Mouse (Mus musculus) midbrain, embryonic 12.5 days (tissue): ENCODE measurements at regions not wholly inside any gene's neighbourhood (a gene's known extent, or its start where the extent isn't known, plus 50 kb on each side); places are given as distances from the start of the nearest gene placed in this dataset.

Experiments
- ATAC-seq: fragments of 200-750 bp; cut with Nextera tagmentation; 2 replicates; pipeline ENCODE4 v1.8.0; 2017; ENCODE audit warnings: low read depth, moderate TSS enrichment, moderate library complexity; ENCODE audit not compliant: low FRiP score
- H3K27ac ChIP-seq: fragments of 300-500 bp; sonication (generic); replicated peaks from 2 replicates; pipeline ENCODE4 v1.5.1; 2016; ENCODE audit warnings: mild to moderate bottlenecking
- H3K27me3 ChIP-seq: fragments of 300-500 bp; sonication (generic); 2 replicates; pipeline ENCODE4 v1.6.1; 2016; ENCODE audit warnings: mild to moderate bottlenecking
- H3K36me3 ChIP-seq: fragments of 300-500 bp; sonication (generic); 2 replicates; pipeline ENCODE4 v1.6.1; 2016
- H3K4me1 ChIP-seq: fragments of 300-500 bp; sonication (generic); 2 replicates; pipeline ENCODE4 v1.6.1; 2016
- H3K4me2 ChIP-seq: fragments of 300-500 bp; sonication (generic); replicated peaks from 2 replicates; pipeline ENCODE4 v1.6.1; 2016; ENCODE audit warnings: mild to moderate bottlenecking, moderate library complexity
- H3K4me3 ChIP-seq: fragments of 300-500 bp; sonication (generic); 2 replicates; pipeline ENCODE4 v1.5.1; 2016; ENCODE audit warnings: mild to moderate bottlenecking
- H3K9ac ChIP-seq: fragments of 300-500 bp; sonication (generic); replicated peaks from 2 replicates; pipeline ENCODE4 v1.6.1; 2016; ENCODE audit warnings: mild to moderate bottlenecking, moderate library complexity
- H3K9me3 ChIP-seq: fragments of 300-500 bp; sonication (generic); 2 replicates; pipeline ENCODE4 v1.6.1; 2016; ENCODE audit warnings: mild to moderate bottlenecking
- WGBS: fragments of 180-500 bp; shearing (Covaris S2); methylation state at CpG from one replicate; pipeline ENCODE4 v1.1.7; 2016; 5-methylcytosine and 5-hydroxymethylcytosine counted together

- Histone ChIP-seq H3K27me3 (no peaks in the 10 kb centered on the region), H3K4me3 (no peak overlapping the region), H3K4me1 (no peaks in the 10 kb centered on the region), H3K4me2 (no peak overlapping the region), H3K36me3 (no peaks in the 10 kb centered on the region), H3K27ac (no peak overlapping the region), H3K9me3 (no peaks in the 10 kb centered on the region), H3K9ac (no peak overlapping the region)
- no peak for ATAC-seq
- 75% methylated on average over 8 of the region's 8 CpGs for WGBS
These were observed 281.5 kb downstream of the Dhx15 start for GRCm38 (mm10) chr5:51908861-51909260.

- no peak overlapping the region for H3K27ac ChIP-seq
- H3K36me3 ChIP-seq, result no peaks in the 10 kb centered on the region
- no peak overlapping the region for H3K4me2 ChIP-seq
- no peak for ATAC-seq
- no peak overlapping the region for H3K9ac ChIP-seq
- H3K9me3 ChIP-seq, result no peaks in the 10 kb centered on the region
- WGBS, result 83% methylated on average over 9 of the region's 9 CpGs
- H3K27me3 ChIP-seq, result no peaks in the 10 kb centered on the region
- H3K4me1 ChIP-seq, result no peaks in the 10 kb centered on the region
- H3K4me3 ChIP-seq, result no peak overlapping the region
These were observed 283.8 kb downstream of the Dhx15 start for GRCm38 (mm10) chr5:51906315-51907109.

GRCm38 (mm10) chr5:51894159-51894558, 296.2 kb downstream of the Dhx15 start:
- H3K9ac ChIP-seq, result no peak overlapping the region
- H3K9me3 ChIP-seq, result no peaks in the 10 kb centered on the region
- no peak overlapping the region for H3K4me2 ChIP-seq
- H3K36me3 ChIP-seq, result no peaks in the 10 kb centered on the region
- H3K4me1 ChIP-seq, result no peaks in the 10 kb centered on the region
- H3K4me3 ChIP-seq, result no peak overlapping the region
- H3K27me3 ChIP-seq, result no peaks in the 10 kb centered on the region
- 89% methylated on average over 8 of the region's 8 CpGs for WGBS
- no peak overlapping the region for H3K27ac ChIP-seq
- ATAC-seq, result no peak

GRCm38 (mm10) chr5:51891341-51891740, 299.0 kb downstream of the Dhx15 start:
- WGBS, result 74% methylated on average over 4 of the region's 4 CpGs
- no peak overlapping the region for H3K27ac ChIP-seq
- no peak overlapping the region for H3K4me3 ChIP-seq
- 0 out of 2 replicates have a peak, but pooled peaks cover 8% of the 10 kb centered on the region for H3K4me1 ChIP-seq
- H3K36me3 ChIP-seq, result no peaks in the 10 kb centered on the region
- no peak overlapping the region for H3K9ac ChIP-seq
- H3K27me3 ChIP-seq, result no peaks in the 10 kb centered on the region
- ATAC-seq, result no peak
- H3K4me2 ChIP-seq, result no peak overlapping the region
- H3K9me3 ChIP-seq, result no peaks in the 10 kb centered on the region

GRCm38 (mm10) chr5:51888404-51888803, 301.9 kb downstream of the Dhx15 start:
- H3K4me2 ChIP-seq, result no peak overlapping the region
- H3K27me3 ChIP-seq, result no peaks in the 10 kb centered on the region
- H3K36me3 ChIP-seq, result no peaks in the 10 kb centered on the region
- ATAC-seq, result peak; percentile 76; the same call in 1 of the 2 replicates
- WGBS, result 49% methylated on average over 7 of the region's 7 CpGs
- no peaks in the 10 kb centered on the region for H3K9me3 ChIP-seq
- H3K9ac ChIP-seq, result no peak overlapping the region
- 0 out of 2 replicates have a peak, but pooled peaks cover 8% of the 10 kb centered on the region for H3K4me1 ChIP-seq
- no peak overlapping the region for H3K4me3 ChIP-seq
- no peak overlapping the region for H3K27ac ChIP-seq

- Histone ChIP-seq H3K27ac (no peak overlapping the region), H3K4me1 (no peaks in the 10 kb centered on the region), H3K36me3 (no peaks in the 10 kb centered on the region), H3K9me3 (no peaks in the 10 kb centered on the region), H3K4me3 (no peak overlapping the region), H3K9ac (no peak overlapping the region), H3K4me2 (no peak overlapping the region), H3K27me3 (no peaks in the 10 kb centered on the region)
- no peak for ATAC-seq
- WGBS, result 74% methylated on average over 4 of the region's 4 CpGs
These were observed 307.7 kb downstream of the Dhx15 start for GRCm38 (mm10) chr5:51882594-51882993.

DNA sequence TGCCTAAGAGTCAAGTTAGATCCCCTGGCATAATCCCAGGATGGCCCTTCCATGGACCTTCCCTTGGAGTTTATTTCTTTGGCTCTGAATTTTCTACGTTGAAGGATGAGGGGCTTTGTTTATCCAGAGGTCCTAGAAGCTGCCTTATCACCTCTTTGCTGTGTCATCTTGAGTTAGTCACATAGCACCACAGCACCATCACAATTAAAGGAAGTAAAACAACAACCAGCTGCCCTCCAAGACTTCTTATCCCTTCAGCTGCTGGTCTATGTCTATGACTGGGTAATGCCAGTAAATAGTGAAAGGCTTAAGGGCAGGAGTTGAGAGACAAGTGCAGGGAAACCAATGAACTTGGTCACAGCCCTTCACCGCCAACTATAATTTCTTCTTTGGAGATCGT, 308.1 kb downstream of the Dhx15 start:
- no peaks in the 10 kb centered on the region for H3K27me3 ChIP-seq
- ATAC-seq, result no peak
- H3K4me3 ChIP-seq, result no peak overlapping the region
- H3K27ac ChIP-seq, result no peak overlapping the region
- H3K36me3 ChIP-seq, result no peaks in the 10 kb centered on the region
- no peaks in the 10 kb centered on the region for H3K4me1 ChIP-seq
- no peak overlapping the region for H3K4me2 ChIP-seq
- no peaks in the 10 kb centered on the region for H3K9me3 ChIP-seq
- H3K9ac ChIP-seq, result no peak overlapping the region
- 90% methylated on average over 3 of the region's 3 CpGs for WGBS

- H3K4me2 ChIP-seq, result no peak overlapping the region
- no peak overlapping the region for H3K4me3 ChIP-seq
- no peaks in the 10 kb centered on the region for H3K36me3 ChIP-seq
- H3K9ac ChIP-seq, result no peak overlapping the region
- H3K27ac ChIP-seq, result no peak overlapping the region
- H3K27me3 ChIP-seq, result no peaks in the 10 kb centered on the region
- no peaks in the 10 kb centered on the region for H3K9me3 ChIP-seq
- WGBS, result 89% methylated on average over 2 of the region's 2 CpGs
- ATAC-seq, result no peak
- H3K4me1 ChIP-seq, result no peaks in the 10 kb centered on the region
These were observed 309.3 kb upstream of the Ppargc1a start for GRCm38 (mm10) chr5:51876846-51877245.

DNA sequence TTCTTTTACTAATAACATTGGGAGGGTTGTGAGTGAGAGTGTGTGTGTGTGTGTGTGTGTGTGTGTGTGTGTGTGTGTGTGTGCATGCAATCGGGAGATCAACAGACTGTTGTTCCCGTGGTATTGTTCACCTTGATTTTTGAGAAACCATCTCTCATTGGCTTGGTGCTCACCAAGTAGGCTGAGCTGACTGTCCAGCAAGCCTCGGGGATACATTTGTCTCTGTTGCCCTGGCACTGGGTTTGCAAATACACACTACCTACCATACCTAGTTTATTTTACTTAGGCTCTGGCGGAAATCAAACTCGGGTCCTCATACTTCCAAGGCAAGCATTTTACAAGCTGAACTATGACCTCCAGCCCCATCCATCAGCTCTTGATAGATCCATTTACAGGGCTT, 306.0 kb upstream of the Ppargc1a start:
- no peaks in the 10 kb centered on the region for H3K4me1 ChIP-seq
- no peak overlapping the region for H3K27ac ChIP-seq
- H3K9me3 ChIP-seq, result no peaks in the 10 kb centered on the region
- H3K4me3 ChIP-seq, result no peak overlapping the region
- no peaks in the 10 kb centered on the region for H3K27me3 ChIP-seq
- no peaks in the 10 kb centered on the region for H3K36me3 ChIP-seq
- no peak overlapping the region for H3K9ac ChIP-seq
- H3K4me2 ChIP-seq, result no peak overlapping the region
- 93% methylated on average over 5 of the region's 5 CpGs for WGBS
- ATAC-seq, result no peak

DNA sequence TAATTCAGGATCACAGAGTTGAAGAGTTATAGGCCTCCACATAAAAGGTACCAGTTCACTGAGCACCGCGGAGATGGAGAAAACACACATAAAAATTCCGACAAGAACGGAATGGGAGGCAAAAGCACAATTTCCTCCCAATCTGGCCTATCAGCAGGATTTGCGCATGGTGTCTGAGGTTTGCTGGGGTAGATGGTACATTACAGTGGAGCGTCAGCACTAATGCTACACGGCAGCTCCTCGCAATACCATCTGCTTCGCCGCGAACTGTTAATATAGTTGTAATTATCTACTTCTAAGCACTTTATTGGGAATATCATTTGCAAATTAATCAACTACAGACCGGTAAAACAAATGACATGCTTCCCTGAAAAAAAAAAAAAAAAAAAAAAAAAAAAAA, 304.2 kb upstream of the Ppargc1a start:
- Histone ChIP-seq H3K9ac (no peak overlapping the region), H3K9me3 (no peaks in the 10 kb centered on the region), H3K36me3 (no peaks in the 10 kb centered on the region), H3K4me1 (no peaks in the 10 kb centered on the region), H3K4me3 (no peak overlapping the region), H3K4me2 (no peak overlapping the region), H3K27me3 (no peaks in the 10 kb centered on the region), H3K27ac (no peak overlapping the region)
- ATAC-seq, result no peak
- 92% methylated on average over 12 of the region's 12 CpGs for WGBS

DNA sequence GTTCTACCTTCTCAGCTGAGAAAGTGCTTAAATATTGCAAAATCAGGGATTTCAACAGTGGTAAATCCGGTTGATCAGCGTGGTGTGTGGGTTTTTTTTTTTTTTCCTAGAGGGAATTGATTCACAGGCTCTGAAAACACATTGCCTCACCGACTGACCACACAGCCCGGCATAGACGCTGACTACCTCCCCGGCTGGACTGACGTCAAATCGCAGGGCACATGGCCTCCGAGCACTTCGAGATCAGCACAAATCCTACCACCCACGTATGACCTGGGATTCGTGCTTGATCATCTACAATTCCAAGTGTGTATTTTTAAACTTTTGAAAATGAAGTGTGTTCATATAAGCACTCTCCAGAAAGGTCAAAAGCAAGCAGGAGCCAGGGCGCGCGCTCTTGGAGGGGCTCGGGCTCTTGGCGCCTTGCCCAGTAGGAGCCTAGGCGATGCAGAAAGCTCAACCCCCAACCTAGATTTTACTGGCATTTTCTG, 300.7 kb upstream of the Ppargc1a start:
- WGBS, result 83% methylated on average over 18 of the region's 18 CpGs

GRCm38 (mm10) chr5:51866002-51866401, 298.5 kb upstream of the Ppargc1a start:
- no peaks in the 10 kb centered on the region for H3K9me3 ChIP-seq
- H3K4me3 ChIP-seq, result no peak overlapping the region
- H3K36me3 ChIP-seq, result no peaks in the 10 kb centered on the region
- no peak for ATAC-seq
- no peaks in the 10 kb centered on the region for H3K4me1 ChIP-seq
- H3K27ac ChIP-seq, result no peak overlapping the region
- WGBS, result 97% methylated on average over 2 of the region's 2 CpGs
- H3K27me3 ChIP-seq, result no peaks in the 10 kb centered on the region
- no peak overlapping the region for H3K9ac ChIP-seq
- H3K4me2 ChIP-seq, result no peak overlapping the region

More for the DNA sequence above, 300.7 kb upstream of the Ppargc1a start:
- no peak overlapping the region for H3K9ac ChIP-seq
- H3K4me3 ChIP-seq, result no peak overlapping the region
- H3K36me3 ChIP-seq, result no peaks in the 10 kb centered on the region
- ATAC-seq, result no peak
- no peaks in the 10 kb centered on the region for H3K4me1 ChIP-seq
- no peak overlapping the region for H3K4me2 ChIP-seq
- H3K27me3 ChIP-seq, result no peaks in the 10 kb centered on the region
- no peaks in the 10 kb centered on the region for H3K9me3 ChIP-seq
- H3K27ac ChIP-seq, result no peak overlapping the region

DNA sequence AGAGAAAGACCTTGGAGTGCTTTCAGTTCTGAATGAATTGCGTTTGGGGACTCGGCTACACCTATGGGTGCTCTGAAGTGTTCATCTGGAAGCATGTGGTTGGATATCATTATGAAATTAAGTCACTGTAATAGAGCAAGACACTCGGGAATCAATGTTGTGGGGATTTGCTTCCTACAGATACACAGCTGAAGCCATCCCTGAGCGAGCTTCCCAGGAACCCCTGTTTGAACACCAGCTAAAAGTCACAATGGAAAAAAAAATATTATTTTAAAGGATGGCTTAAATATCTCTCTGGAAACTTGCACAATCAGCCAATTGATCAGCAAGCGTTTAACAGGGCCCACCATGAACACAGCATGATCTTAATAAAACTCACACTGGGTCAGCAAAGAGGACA, 293.0 kb upstream of the Ppargc1a start:
- no peak overlapping the region for H3K4me3 ChIP-seq
- no peaks in the 10 kb centered on the region for H3K36me3 ChIP-seq
- no peaks in the 10 kb centered on the region for H3K9me3 ChIP-seq
- no peaks in the 10 kb centered on the region for H3K27me3 ChIP-seq
- H3K4me2 ChIP-seq, result no peak overlapping the region
- 75% methylated on average over 5 of the region's 5 CpGs for WGBS
- no peak overlapping the region for H3K9ac ChIP-seq
- no peaks in the 10 kb centered on the region for H3K4me1 ChIP-seq
- H3K27ac ChIP-seq, result no peak overlapping the region
- ATAC-seq, result no peak
